Mouse (Mus musculus): ENCODE results near the gene Exoc5. TPM values are rescaled to one million over a fixed set of nuclear protein-coding genes. Genes with fewer than 3 reads are reported as not detected.

Gene Exoc5
- total and polyA plus RNA-seq, 2 experiments = 3.4 to 20.5 TPM

DNA sequence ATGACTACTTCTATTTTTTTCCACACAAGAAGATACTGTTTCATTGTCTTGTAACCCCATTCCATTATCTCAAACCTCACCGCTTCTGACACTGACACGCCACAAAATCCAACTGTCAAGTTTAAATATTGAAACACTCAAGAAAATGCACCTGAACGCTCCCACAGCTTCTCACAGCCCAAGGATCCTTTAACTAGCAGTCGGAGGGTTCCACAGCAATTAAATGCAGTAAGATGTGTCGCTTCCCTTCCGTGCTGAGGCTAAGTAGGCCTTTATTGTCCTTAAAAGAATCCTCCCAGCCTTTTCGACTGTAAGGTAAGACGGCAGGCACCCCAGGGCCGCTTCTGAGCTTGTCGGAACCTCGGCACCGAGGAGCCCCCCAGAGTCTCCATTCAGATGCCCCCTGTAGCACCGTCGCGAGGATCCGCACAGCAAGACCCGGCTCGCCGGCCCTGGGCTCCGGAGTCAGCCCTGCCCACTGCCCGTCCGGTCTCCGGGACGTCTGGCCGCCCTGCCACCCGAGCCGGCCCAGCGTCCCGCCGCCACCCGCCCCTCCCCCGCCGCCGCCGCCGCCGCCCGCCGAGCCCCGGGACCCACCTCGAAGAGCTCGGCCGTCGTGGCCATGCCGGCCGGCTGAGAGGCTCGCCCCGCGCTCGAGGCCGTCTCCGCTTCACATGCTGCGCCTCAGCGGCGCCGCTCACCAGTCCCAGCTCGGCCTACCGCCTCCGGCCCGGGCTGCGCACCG is 752 bp downstream of the Exoc5 start, which contains the start of gene Ap5m1:
TSS of gene Ap5m1 (plus strand) at position 569 of the 745 bp plus-strand sequence.
- peak within 1 kb of the TSS; percentile 99 for H3K4me3 ChIP-seq (ENCODE audit: insufficient read depth, low read depth, low read length)
- H3K27me3 ChIP-seq (ENCODE audit: control insufficient read depth, insufficient read depth, low read length) = no peaks in the 10 kb centered on the region
- DNase-seq (ENCODE audit: extremely low read depth, low read depth, low spot score) = peak; percentile 24
- peak within 1 kb of the TSS; percentile 100 for H3K9ac ChIP-seq (ENCODE audit: low read depth, low read length)
- TF ChIP-seq POLR2A (IDR thresholded peaks at IDR 0.05; ENCODE audit: extremely low read depth, insufficient read depth, low read length) = no peak
- TF ChIP-seq CTCF (IDR thresholded peaks at IDR 0.05; ENCODE audit: low read depth, low read length) = no peak
- peak within 1 kb of the TSS; percentile 97 for H3K27ac ChIP-seq (replicated peaks; ENCODE audit: insufficient read depth, low read depth, low read length)
- H3K36me3 ChIP-seq (ENCODE audit: control insufficient read depth, insufficient read depth, low read length) = no peaks in the 10 kb centered on the region
- peaks cover 9% of the 10 kb centered on the region; the same call in 1 of the 2 replicates for H3K79me2 ChIP-seq (ENCODE audit: control insufficient read depth, insufficient read depth, low read length)
- peaks cover 2% of the 10 kb centered on the region; the same call in 1 of the 2 replicates for H3K4me1 ChIP-seq (ENCODE audit: control insufficient read depth, insufficient read depth, low read length)
- WGBS = under 1% methylated on average over 47 of the region's 62 CpGs

GRCm38 (mm10) chr14:49063838-49064237 is 2.6 kb downstream of the Exoc5 start:
- no peaks in the 10 kb centered on the region for H3K36me3 ChIP-seq (ENCODE audit: control insufficient read depth, insufficient read depth, low read length)
- 79% methylated on average over 2 of the region's 2 CpGs for WGBS
- no peak for TF ChIP-seq CTCF (IDR thresholded peaks at IDR 0.05; ENCODE audit: low read depth, low read length)
- no peak for TF ChIP-seq POLR2A (IDR thresholded peaks at IDR 0.05; ENCODE audit: extremely low read depth, insufficient read depth, low read length)
- H3K9ac ChIP-seq (ENCODE audit: low read depth, low read length) = no peak overlapping the region
- H3K27ac ChIP-seq (replicated peaks; ENCODE audit: insufficient read depth, low read depth, low read length) = no peak overlapping the region
- H3K79me2 ChIP-seq (ENCODE audit: control insufficient read depth, insufficient read depth, low read length) = peaks cover 11% of the 10 kb centered on the region; the same call in 1 of the 2 replicates
- peaks cover 2% of the 10 kb centered on the region; the same call in 1 of the 2 replicates for H3K4me1 ChIP-seq (ENCODE audit: control insufficient read depth, insufficient read depth, low read length)
- DNase-seq (ENCODE audit: extremely low read depth, low read depth, low spot score) = no peak
- H3K4me3 ChIP-seq (ENCODE audit: insufficient read depth, low read depth, low read length) = no peak overlapping the region
- H3K27me3 ChIP-seq (ENCODE audit: control insufficient read depth, insufficient read depth, low read length) = no peaks in the 10 kb centered on the region

- Histone ChIP-seq H3K36me3 (ENCODE audit: control insufficient read depth, insufficient read depth, low read length) (peaks cover 7% of the 10 kb centered on the region; the same call in 1 of the 2 replicates), H3K4me1 (ENCODE audit: control insufficient read depth, insufficient read depth, low read length) (no peaks in the 10 kb centered on the region), H3K27me3 (ENCODE audit: control insufficient read depth, insufficient read depth, low read length) (no peaks in the 10 kb centered on the region), H3K27ac (replicated peaks; ENCODE audit: insufficient read depth, low read depth, low read length) (no peak overlapping the region), H3K4me3 (ENCODE audit: insufficient read depth, low read depth, low read length) (no peak overlapping the region), H3K79me2 (ENCODE audit: control insufficient read depth, insufficient read depth, low read length) (no peaks in the 10 kb centered on the region; the same call in 1 of the 2 replicates), H3K9ac (ENCODE audit: low read depth, low read length) (no peak overlapping the region)
- DNase-seq (ENCODE audit: extremely low read depth, low read depth, low spot score) = no peak
- TF ChIP-seq POLR2A (IDR thresholded peaks at IDR 0.05; ENCODE audit: extremely low read depth, insufficient read depth, low read length) (no peak), CTCF (IDR thresholded peaks at IDR 0.05; ENCODE audit: low read depth, low read length) (no peak)
Observed at GRCm38 (mm10) chr14:49049492-49049891, 17.0 kb downstream of the Exoc5 start.

- 94% methylated on average over 4 of the region's 4 CpGs for WGBS
- H3K27me3 ChIP-seq (ENCODE audit: control insufficient read depth, insufficient read depth, low read length) = no peaks in the 10 kb centered on the region
- no peak overlapping the region for H3K4me3 ChIP-seq (ENCODE audit: insufficient read depth, low read depth, low read length)
- TF ChIP-seq POLR2A (IDR thresholded peaks at IDR 0.05; ENCODE audit: extremely low read depth, insufficient read depth, low read length) = no peak
- no peaks in the 10 kb centered on the region for H3K4me1 ChIP-seq (ENCODE audit: control insufficient read depth, insufficient read depth, low read length)
- no peak for DNase-seq (ENCODE audit: extremely low read depth, low read depth, low spot score)
- no peak overlapping the region for H3K9ac ChIP-seq (ENCODE audit: low read depth, low read length)
- no peaks in the 10 kb centered on the region; the same call in 1 of the 2 replicates for H3K79me2 ChIP-seq (ENCODE audit: control insufficient read depth, insufficient read depth, low read length)
- peaks cover 4% of the 10 kb centered on the region; the same call in 1 of the 2 replicates for H3K36me3 ChIP-seq (ENCODE audit: control insufficient read depth, insufficient read depth, low read length)
- H3K27ac ChIP-seq (replicated peaks; ENCODE audit: insufficient read depth, low read depth, low read length) = no peak overlapping the region
Observed at GRCm38 (mm10) chr14:49045610-49046009, 20.8 kb downstream of the Exoc5 start.

DNA sequence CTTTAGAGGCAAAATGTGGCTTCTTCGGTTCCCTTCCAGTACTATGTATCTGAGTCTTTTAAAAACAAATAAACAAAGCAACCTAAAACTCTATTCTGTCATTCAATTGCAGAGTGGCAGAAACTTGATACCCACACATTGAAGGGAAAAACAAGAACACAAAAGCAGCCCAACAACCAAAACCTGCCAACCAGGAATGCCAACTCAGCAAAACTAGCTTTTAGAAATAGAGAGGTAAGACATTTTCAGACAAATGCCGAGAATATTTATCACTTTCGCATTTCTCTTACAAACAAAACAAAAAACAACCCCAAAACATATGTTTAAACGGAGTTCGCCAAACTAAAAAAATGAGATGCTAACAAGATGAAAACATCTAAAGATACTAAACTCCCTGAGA is 37.5 kb downstream of the Exoc5 start:
- peaks cover 16% of the 10 kb centered on the region for H3K36me3 ChIP-seq (ENCODE audit: control insufficient read depth, insufficient read depth, low read length)
- no peaks in the 10 kb centered on the region for H3K27me3 ChIP-seq (ENCODE audit: control insufficient read depth, insufficient read depth, low read length)
- H3K4me1 ChIP-seq (ENCODE audit: control insufficient read depth, insufficient read depth, low read length) = no peaks in the 10 kb centered on the region
- WGBS = 96% methylated on average over 5 of the region's 5 CpGs
- no peak overlapping the region for H3K9ac ChIP-seq (ENCODE audit: low read depth, low read length)
- no peak for DNase-seq (ENCODE audit: extremely low read depth, low read depth, low spot score)
- no peaks in the 10 kb centered on the region for H3K79me2 ChIP-seq (ENCODE audit: control insufficient read depth, insufficient read depth, low read length)
- H3K4me3 ChIP-seq (ENCODE audit: insufficient read depth, low read depth, low read length) = no peak overlapping the region
- no peak for TF ChIP-seq POLR2A (IDR thresholded peaks at IDR 0.05; ENCODE audit: extremely low read depth, insufficient read depth, low read length)
- TF ChIP-seq CTCF (IDR thresholded peaks at IDR 0.05; ENCODE audit: low read depth, low read length) = no peak
- no peak overlapping the region for H3K27ac ChIP-seq (replicated peaks; ENCODE audit: insufficient read depth, low read depth, low read length)
